Mouse (Mus musculus) hindbrain, postnatal 0 days (tissue): ENCODE measurements around the gene Cdkl4. TPM values are rescaled to one million over a fixed set of nuclear protein-coding genes. Genes with fewer than 3 reads are reported as not detected.

Experiments used
- ATAC-seq: fragments of 200-750 bp; cut with Nextera tagmentation; 2 replicates; pipeline ENCODE4 v1.8.0; 2017; ENCODE audit warnings: mild to moderate bottlenecking, moderate TSS enrichment, moderate library complexity
- DNase-seq: peaks from one replicate; pipeline ENCODE4 v3.0.0-alpha.2; 2015; ENCODE audit warnings: low spot score
- H3K27ac ChIP-seq: fragments of 300-500 bp; sonication (generic); 2 replicates; pipeline ENCODE4 v1.5.1; 2014; ENCODE audit warnings: mild to moderate bottlenecking
- H3K27me3 ChIP-seq: fragments of 300-500 bp; sonication (generic); 2 replicates; pipeline ENCODE4 v1.6.1; 2014; ENCODE audit warnings: low read length, mixed read lengths; ENCODE audit not compliant: insufficient read depth
- H3K36me3 ChIP-seq: fragments of 300-500 bp; sonication (generic); 2 replicates; pipeline ENCODE4 v1.6.1; 2014; ENCODE audit warnings: low read length, mixed read lengths; ENCODE audit not compliant: insufficient read depth
- H3K4me1 ChIP-seq: fragments of 300-500 bp; sonication (generic); 2 replicates; pipeline ENCODE4 v1.6.1; 2014; ENCODE audit warnings: antibody characterized with exemption, low read length, mixed read lengths; ENCODE audit not compliant: insufficient read depth
- H3K4me2 ChIP-seq: fragments of 300-500 bp; sonication (generic); 2 replicates; pipeline ENCODE4 v1.6.1; 2014; ENCODE audit warnings: low read depth, mild to moderate bottlenecking, low read length, moderate library complexity, mixed read lengths
- H3K4me3 ChIP-seq: fragments of 300-500 bp; sonication (generic); 2 replicates; pipeline ENCODE4 v1.5.1; 2014; ENCODE audit warnings: low read length
- H3K9ac ChIP-seq: fragments of 300-500 bp; sonication (generic); replicated peaks from 2 replicates; pipeline ENCODE4 v1.6.1; 2014; ENCODE audit warnings: mild to moderate bottlenecking, low read length, moderate library complexity, mixed read lengths
- H3K9me3 ChIP-seq: fragments of 300-500 bp; sonication (generic); 2 replicates; pipeline ENCODE4 v1.6.1; 2016; ENCODE audit warnings: low read length, mixed read lengths
- CTCF ChIP-seq: IDR thresholded peaks from 2 replicates; pipeline ENCODE4 v1.5.1; 2016; ENCODE audit warnings: antibody characterized with exemption, control low read depth, low read depth
- WGBS: fragments of 180-500 bp; shearing (Covaris S2); extraction: QIAGEN DNeasy Blood & Tissue Kit; methylation state at CpG from one replicate; pipeline ENCODE4 v1.1.7; 2014; 5-methylcytosine and 5-hydroxymethylcytosine counted together
- polyA plus RNA-seq: library from polyadenylated mRNA; unstranded; fragments of >200 nt; fragmentation: Nextera tagmentation; extraction: Ambion mirVana; gene quantifications from 2 replicates; pipeline ENCODE4 v1.2.1, GENCODE M21; 2015
- total RNA-seq: library from RNA; depleted of rRNA; stranded (reverse); fragments of >200 nt; gene quantifications from 2 replicates; pipeline ENCODE4 v1.2.3, GENCODE M21; 2014

Cdkl4 gene
- total and polyA plus RNA-seq, 2 experiments from 2014 or later = 5.5 to 8.4 TPM

GRCm38 (mm10) chr17:80490166-80490565, 87.4 kb downstream of the Cdkl4 start:
- ATAC-seq = no peak
- no peaks in the 10 kb centered on the region for H3K4me1 ChIP-seq
- DNase-seq = no peak
- H3K4me3 ChIP-seq = no peak overlapping the region
- no peak overlapping the region for H3K9ac ChIP-seq
- no peak overlapping the region for H3K4me2 ChIP-seq
- WGBS = 48% methylated on average over 5 of the region's 5 CpGs
- H3K9me3 ChIP-seq = no peaks in the 10 kb centered on the region
- TF ChIP-seq CTCF = no peak
- H3K36me3 ChIP-seq = no peaks in the 10 kb centered on the region
- no peaks in the 10 kb centered on the region for H3K27me3 ChIP-seq
- H3K27ac ChIP-seq = no peak overlapping the region

GRCm38 (mm10) chr17:80488918-80489317, 88.7 kb downstream of the Cdkl4 start:
- no peak for TF ChIP-seq CTCF
- ATAC-seq (no peak), DNase-seq (no peak)
- WGBS = 49% methylated on average over 3 of the region's 3 CpGs
- no peaks in the 10 kb centered on the region for H3K9me3 ChIP-seq
- H3K4me2 ChIP-seq = no peak overlapping the region
- no peaks in the 10 kb centered on the region for H3K27me3 ChIP-seq
- H3K4me3 ChIP-seq = no peak overlapping the region
- H3K9ac ChIP-seq = no peak overlapping the region
- no peaks in the 10 kb centered on the region for H3K4me1 ChIP-seq
- H3K36me3 ChIP-seq = no peaks in the 10 kb centered on the region
- no peak overlapping the region for H3K27ac ChIP-seq

DNA sequence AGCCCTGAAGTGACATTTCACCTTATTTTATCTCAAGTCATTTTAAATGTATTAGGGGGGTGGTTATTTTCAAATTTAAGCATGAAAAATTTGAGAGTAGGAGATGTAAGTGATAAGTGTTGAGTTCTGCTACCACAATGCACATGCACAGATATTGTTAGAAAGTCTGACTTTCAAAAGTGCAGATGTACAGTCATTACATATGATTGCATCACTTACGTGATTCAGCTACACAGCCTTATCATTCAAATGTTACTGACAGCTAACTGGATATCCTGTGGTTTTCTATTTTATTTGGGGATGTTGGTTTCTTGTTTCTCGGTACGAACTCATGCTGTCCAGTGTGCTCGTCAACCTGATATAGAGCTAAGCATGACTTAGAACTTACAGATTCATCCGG, 92.5 kb downstream of the Cdkl4 start:
- H3K4me3 ChIP-seq = no peak overlapping the region
- no peak for DNase-seq
- no peak for ATAC-seq
- no peaks in the 10 kb centered on the region for H3K27me3 ChIP-seq
- TF ChIP-seq CTCF = no peak
- H3K27ac ChIP-seq = no peak overlapping the region
- H3K9me3 ChIP-seq = no peaks in the 10 kb centered on the region
- 88% methylated on average over 5 of the region's 5 CpGs for WGBS
- H3K4me1 ChIP-seq = 0 out of 2 replicates have a peak, but pooled peaks cover 6% of the 10 kb centered on the region
- no peak overlapping the region for H3K4me2 ChIP-seq
- no peaks in the 10 kb centered on the region for H3K36me3 ChIP-seq
- no peak overlapping the region for H3K9ac ChIP-seq

- Histone ChIP-seq H3K27me3 (no peaks in the 10 kb centered on the region), H3K4me1 (peaks cover 13% of the 10 kb centered on the region; the same call in 1 of the 2 replicates), H3K9me3 (no peaks in the 10 kb centered on the region), H3K4me3 (peak overlapping the region; percentile 96), H3K27ac (peak overlapping the region; percentile 98), H3K9ac (peak overlapping the region; percentile 97; the same call in 1 of the 2 replicates), H3K36me3 (no peaks in the 10 kb centered on the region), H3K4me2 (peak overlapping the region; percentile 66)
- DNase-seq (peak; percentile 27), ATAC-seq (no peak)
- WGBS = 24% methylated on average over 7 of the region's 7 CpGs
- no peak for TF ChIP-seq CTCF
Measured at GRCm38 (mm10) chr17:80480855-80481224, 96.8 kb downstream of the Cdkl4 start.

DNA sequence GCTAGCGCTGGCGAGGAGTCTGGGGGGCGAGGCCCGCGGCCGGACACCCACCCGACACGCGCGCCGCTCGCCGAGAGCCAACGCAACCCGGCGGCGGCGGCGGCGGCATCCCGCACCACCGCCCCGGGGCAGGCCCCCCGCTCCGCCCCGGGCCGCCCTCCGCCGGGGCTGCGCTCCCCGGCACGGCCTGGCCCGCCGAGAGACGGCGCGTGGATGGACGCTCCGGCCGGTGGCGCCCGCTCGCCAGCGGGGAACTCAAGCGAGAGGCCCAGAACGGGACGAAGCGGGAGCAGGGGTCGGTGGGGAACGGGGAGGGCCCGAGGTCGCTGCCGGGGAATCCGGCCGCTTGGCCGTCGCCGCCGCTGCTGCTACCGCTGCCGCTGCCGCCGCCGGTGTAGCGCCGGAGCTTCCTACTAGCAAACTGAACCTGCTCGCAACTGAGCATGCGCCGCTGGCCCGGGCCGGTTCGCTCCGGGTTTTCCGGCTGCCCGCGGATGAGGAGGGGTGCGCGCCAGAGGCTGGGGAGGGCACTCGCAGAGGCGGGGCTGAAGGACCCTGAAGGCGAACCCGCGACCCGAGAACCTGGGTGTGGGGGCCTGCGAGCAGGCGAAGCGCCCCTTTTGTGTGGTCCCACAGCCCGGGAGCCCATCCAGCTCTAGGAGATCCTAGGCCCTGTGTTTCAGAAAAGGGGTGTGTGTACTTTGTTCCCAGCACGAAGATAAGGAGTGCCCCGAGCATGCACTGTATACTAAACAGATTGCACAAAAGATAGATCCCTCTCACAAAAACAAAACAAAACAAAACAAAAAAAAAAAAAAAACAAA, 97.4 kb downstream of the Cdkl4 start, which contains the start of gene Sos1:
Sos1 (minus strand) TSS at position 423 of the 824 bp plus-strand sequence.
- Histone ChIP-seq H3K9ac (peak within 1 kb of the TSS; percentile 97), H3K4me3 (peak within 1 kb of the TSS; percentile 96), H3K27me3 (no peaks in the 10 kb centered on the region), H3K4me1 (peaks cover 13% of the 10 kb centered on the region; the same call in 1 of the 2 replicates), H3K27ac (peak within 1 kb of the TSS; percentile 98), H3K4me2 (peak within 1 kb of the TSS; percentile 66), H3K9me3 (no peaks in the 10 kb centered on the region), H3K36me3 (no peaks in the 10 kb centered on the region)
- peak; percentile 88 for ATAC-seq
- WGBS = under 1% methylated on average over 61 of the region's 90 CpGs
- no peak for TF ChIP-seq CTCF
- peak; percentile 97 for DNase-seq

GRCm38 (mm10) chr17:80479295-80480030, 98.2 kb downstream of the Cdkl4 start:
- Histone ChIP-seq H3K27ac (peak overlapping the region; percentile 98), H3K27me3 (no peaks in the 10 kb centered on the region), H3K4me2 (peak overlapping the region; percentile 66), H3K9me3 (no peaks in the 10 kb centered on the region), H3K4me3 (peak overlapping the region; percentile 96), H3K9ac (peak overlapping the region; percentile 97), H3K36me3 (no peaks in the 10 kb centered on the region), H3K4me1 (peaks cover 13% of the 10 kb centered on the region; the same call in 1 of the 2 replicates)
- DNase-seq (peak; percentile 66), ATAC-seq (peak; percentile 50)
- no peak for TF ChIP-seq CTCF
- 1% methylated on average over 62 of the region's 71 CpGs for WGBS
